ENCODE assay signal across 10 mouse cellular contexts in genomic region chr7:80646093-80647025, GRCm38 (mm10). TPM values are rescaled to one million over a fixed set of nuclear protein-coding genes. Genes with fewer than 3 reads are reported as not detected.
DNase-seq lines count a peak whose midpoint lies in the region; ATAC-seq and TF ChIP-seq lines count a peak whose summit lies in the region.
"Had no signal": no experiment of that assay in that cellular context is flagged by ENCODE, and none has a peak within 500 bp of the region (broad histone marks: within the 10 kb centered on the region; RNA-seq: fewer than 3 reads in every experiment).

No protein-coding gene starts in this region.

- TF ChIP-seq CTCF in lung, embryonic 14.5 days (IDR thresholded peaks at IDR 0.05; ENCODE audit: low read depth), result no peak
- no peak for TF ChIP-seq CTCF in olfactory bulb, adult 2 months (IDR thresholded peaks at IDR 0.05; ENCODE audit: insufficient read depth, low read depth, low read length)

- DNase-seq in embryonic facial prominence, embryonic 14.5 days (ENCODE audit: low spot score), result no peak
- no peak for DNase-seq in embryonic facial prominence, embryonic 10.5 days (ENCODE audit: low spot score)
- peak; percentile 53 for DNase-seq in lung, embryonic 14.5 days
- DNase-seq in lung, adult 18-20 months, result no peak
- no peak for DNase-seq in thymus, adult 18-20 months
- DNase-seq: kidney, adult 11 months had no signal

- no peak overlapping the region for H3K9ac ChIP-seq in embryonic facial prominence, embryonic 14.5 days (ENCODE audit: low read depth, low read length)
- H3K9ac ChIP-seq in lung, embryonic 14.5 days, result no peak overlapping the region
- no peak overlapping the region for H3K9ac ChIP-seq in embryonic facial prominence, embryonic 15.5 days

- no peak for TF ChIP-seq POLR2A in olfactory bulb, adult 2 months (IDR thresholded peaks at IDR 0.05; ENCODE audit: insufficient read depth, low read depth, low read length)

- H3K27me3 ChIP-seq in embryonic facial prominence, embryonic 14.5 days (replicated peaks; ENCODE audit: control insufficient read depth, insufficient read depth, low read length), result no peaks in the 10 kb centered on the region
- no peaks in the 10 kb centered on the region for H3K27me3 ChIP-seq in embryonic facial prominence, embryonic 10.5 days (replicated peaks; ENCODE audit: low read depth, poor library complexity, severe bottlenecking)
- no peaks in the 10 kb centered on the region for H3K27me3 ChIP-seq in lung, embryonic 14.5 days (ENCODE audit: insufficient read depth, low read length)
- no peaks in the 10 kb centered on the region for H3K27me3 ChIP-seq in embryonic facial prominence, embryonic 15.5 days

- WGBS in embryonic facial prominence, embryonic 14.5 days, result 68% methylated on average over 10 of the region's 10 CpGs
- 80% methylated on average over 10 of the region's 10 CpGs for WGBS in embryonic facial prominence, embryonic 10.5 days
- WGBS in lung, embryonic 14.5 days, result 63% methylated on average over 10 of the region's 10 CpGs
- WGBS in embryonic facial prominence, embryonic 15.5 days, result 75% methylated on average over 10 of the region's 10 CpGs
- WGBS in olfactory bulb, adult 2 months, result 77% methylated on average over 10 of the region's 10 CpGs

- no peak overlapping the region for H3K4me3 ChIP-seq in embryonic facial prominence, embryonic 14.5 days (ENCODE audit: low read depth, low read length)
- H3K4me3 ChIP-seq in embryonic facial prominence, embryonic 10.5 days, result no peak overlapping the region
- no peak overlapping the region for H3K4me3 ChIP-seq in lung, embryonic 14.5 days (ENCODE audit: low read depth, low read length)
- H3K4me3 ChIP-seq in embryonic facial prominence, embryonic 15.5 days (replicated peaks), result no peak overlapping the region
- H3K4me3 ChIP-seq in olfactory bulb, adult 2 months (ENCODE audit: insufficient read depth, low read depth, low read length), result no peak overlapping the region
- H3K4me3 ChIP-seq: forebrain, embryonic 10.5 days had no signal

- H3K9me3 ChIP-seq in embryonic facial prominence, embryonic 14.5 days (ENCODE audit: control insufficient read depth, low read length), result no peaks in the 10 kb centered on the region
- no peaks in the 10 kb centered on the region for H3K9me3 ChIP-seq in embryonic facial prominence, embryonic 10.5 days
- no peaks in the 10 kb centered on the region for H3K9me3 ChIP-seq in lung, embryonic 14.5 days (ENCODE audit: low read depth, low read length)
- no peaks in the 10 kb centered on the region for H3K9me3 ChIP-seq in embryonic facial prominence, embryonic 15.5 days (replicated peaks)
- H3K9me3 ChIP-seq: forebrain, embryonic 10.5 days had no signal

- H3K4me2 ChIP-seq in embryonic facial prominence, embryonic 14.5 days (ENCODE audit: low read depth, low read length), result no peak overlapping the region
- no peak overlapping the region for H3K4me2 ChIP-seq in lung, embryonic 14.5 days
- no peak overlapping the region for H3K4me2 ChIP-seq in embryonic facial prominence, embryonic 15.5 days (replicated peaks)

- no peaks in the 10 kb centered on the region for H3K36me3 ChIP-seq in embryonic facial prominence, embryonic 14.5 days (ENCODE audit: control insufficient read depth, insufficient read depth, low read length)
- no peaks in the 10 kb centered on the region for H3K36me3 ChIP-seq in embryonic facial prominence, embryonic 10.5 days (replicated peaks)
- H3K36me3 ChIP-seq in lung, embryonic 14.5 days (ENCODE audit: insufficient read depth), result no peaks in the 10 kb centered on the region
- no peaks in the 10 kb centered on the region; the same call in 1 of the 2 replicates for H3K36me3 ChIP-seq in embryonic facial prominence, embryonic 15.5 days
- H3K36me3 ChIP-seq: forebrain, embryonic 10.5 days had no signal

- no peak overlapping the region for H3K27ac ChIP-seq in embryonic facial prominence, embryonic 14.5 days (replicated peaks; ENCODE audit: low read depth, low read length)
- no peak overlapping the region for H3K27ac ChIP-seq in embryonic facial prominence, embryonic 10.5 days (replicated peaks)
- H3K27ac ChIP-seq in lung, embryonic 14.5 days (ENCODE audit: low read depth), result peak overlapping the region; percentile 52; the same call in 1 of the 2 replicates
- peak overlapping the region; percentile 11; the same call in 1 of the 2 replicates for H3K27ac ChIP-seq in embryonic facial prominence, embryonic 15.5 days (replicated peaks)
- 0 out of 2 replicates have a peak overlapping the region, but pooled peaks have one; percentile 0 for H3K27ac ChIP-seq in olfactory bulb, adult 2 months (ENCODE audit: insufficient read depth, low read depth, low read length)
- H3K27ac ChIP-seq: forebrain, embryonic 10.5 days had no signal

- ATAC-seq in embryonic facial prominence, embryonic 14.5 days (ENCODE audit: low read depth), result peak; percentile 38; the same call in 1 of the 2 replicates
- peak; percentile 73; the same call in 1 of the 2 replicates for ATAC-seq in lung, embryonic 14.5 days (ENCODE audit: insufficient read depth)
- no peak for ATAC-seq in embryonic facial prominence, embryonic 15.5 days (ENCODE audit: insufficient number of reproducible peaks, low FRiP score, low TSS enrichment, low read depth)
- ATAC-seq in cerebellum, adult (ENCODE audit: insufficient number of reproducible peaks, low FRiP score, low TSS enrichment), result no peak

- peaks cover 25% of the 10 kb centered on the region for H3K4me1 ChIP-seq in embryonic facial prominence, embryonic 14.5 days (ENCODE audit: control insufficient read depth, insufficient read depth, low read length)
- peaks cover 25% of the 10 kb centered on the region for H3K4me1 ChIP-seq in embryonic facial prominence, embryonic 10.5 days
- H3K4me1 ChIP-seq in lung, embryonic 14.5 days (ENCODE audit: insufficient read depth), result peaks cover 9% of the 10 kb centered on the region
- peaks cover 29% of the 10 kb centered on the region for H3K4me1 ChIP-seq in embryonic facial prominence, embryonic 15.5 days
- H3K4me1 ChIP-seq in olfactory bulb, adult 2 months (ENCODE audit: control insufficient read depth, insufficient read depth, low read length), result peaks cover 39% of the 10 kb centered on the region

RNA-seq across cellular contexts. Expression of gene Crtc3, which starts 42.3 kb away (rescaled TPM):
- 21.6 and 22.9 TPM in 2 replicates for polyA plus RNA-seq in embryonic facial prominence, embryonic 14.5 days (2014; fragmentation: Nextera tagmentation; extraction: Ambion mirVana)
- polyA plus RNA-seq in embryonic facial prominence, embryonic 10.5 days (2016; fragmentation: Nextera tagmentation; extraction: Ambion mirVana), result 9.0 and 11.2 TPM in 2 replicates
- 27.5 and 28.0 TPM in 2 replicates for polyA plus RNA-seq in lung, embryonic 14.5 days (2014; fragmentation: Nextera tagmentation; extraction: Ambion mirVana)
- polyA plus RNA-seq in embryonic facial prominence, embryonic 15.5 days (2015; fragmentation: Nextera tagmentation; extraction: Ambion mirVana), result 30.2 and 33.5 TPM in 2 replicates
- polyA plus RNA-seq in olfactory bulb, adult 2 months (2012; ENCODE audit: insufficient read depth, insufficient read length, low replicate concordance, missing spikeins), result not detected in 2 replicates

Comparison
In these comparisons a context has a peak if more than half of its experiments do, and no peak if none do; other contexts are left out.
1. ATAC-seq: peak in embryonic facial prominence, embryonic 14.5 days (single experiment) and lung, embryonic 14.5 days (single experiment); none in embryonic facial prominence, embryonic 15.5 days (single experiment) and cerebellum, adult (single experiment).
2. H3K27ac ChIP-seq: peak in lung, embryonic 14.5 days (single experiment), embryonic facial prominence, embryonic 15.5 days (single experiment) and olfactory bulb, adult 2 months (single experiment); none in embryonic facial prominence, embryonic 14.5 days (single experiment) and embryonic facial prominence, embryonic 10.5 days (single experiment).